Mouse (Mus musculus): ENCODE data around the gene Anpep.
"Not testable (repeated sequence)": the region's sequence is repeated elsewhere in the genome, so short reads cannot be mapped to it uniquely, and the experiment has no call there.

The Anpep gene

DNA sequence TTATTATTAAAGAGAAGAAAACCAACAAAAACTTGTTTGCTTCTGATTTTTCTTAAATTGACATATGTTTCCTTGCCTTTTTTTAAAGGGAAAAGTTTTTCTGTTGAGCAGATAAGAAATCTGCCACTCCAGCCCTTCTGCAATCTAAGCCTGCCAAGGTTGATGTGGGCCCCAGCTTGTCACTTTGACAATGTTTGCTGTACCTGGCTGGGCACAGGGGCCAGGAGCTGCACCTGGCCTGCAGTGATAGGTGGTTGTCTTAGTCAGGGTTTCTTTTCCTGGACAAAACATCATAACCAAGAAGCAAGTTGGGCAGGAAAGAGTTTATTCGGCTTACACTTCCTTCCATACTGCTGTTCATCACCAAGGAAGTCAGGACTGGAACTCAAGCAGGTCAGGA, 47.5 kb downstream of the Anpep start:
- DNase-seq (ENCODE audit: low read depth in 1 of 2, low spot score in 2 of 2): no peak

DNA sequence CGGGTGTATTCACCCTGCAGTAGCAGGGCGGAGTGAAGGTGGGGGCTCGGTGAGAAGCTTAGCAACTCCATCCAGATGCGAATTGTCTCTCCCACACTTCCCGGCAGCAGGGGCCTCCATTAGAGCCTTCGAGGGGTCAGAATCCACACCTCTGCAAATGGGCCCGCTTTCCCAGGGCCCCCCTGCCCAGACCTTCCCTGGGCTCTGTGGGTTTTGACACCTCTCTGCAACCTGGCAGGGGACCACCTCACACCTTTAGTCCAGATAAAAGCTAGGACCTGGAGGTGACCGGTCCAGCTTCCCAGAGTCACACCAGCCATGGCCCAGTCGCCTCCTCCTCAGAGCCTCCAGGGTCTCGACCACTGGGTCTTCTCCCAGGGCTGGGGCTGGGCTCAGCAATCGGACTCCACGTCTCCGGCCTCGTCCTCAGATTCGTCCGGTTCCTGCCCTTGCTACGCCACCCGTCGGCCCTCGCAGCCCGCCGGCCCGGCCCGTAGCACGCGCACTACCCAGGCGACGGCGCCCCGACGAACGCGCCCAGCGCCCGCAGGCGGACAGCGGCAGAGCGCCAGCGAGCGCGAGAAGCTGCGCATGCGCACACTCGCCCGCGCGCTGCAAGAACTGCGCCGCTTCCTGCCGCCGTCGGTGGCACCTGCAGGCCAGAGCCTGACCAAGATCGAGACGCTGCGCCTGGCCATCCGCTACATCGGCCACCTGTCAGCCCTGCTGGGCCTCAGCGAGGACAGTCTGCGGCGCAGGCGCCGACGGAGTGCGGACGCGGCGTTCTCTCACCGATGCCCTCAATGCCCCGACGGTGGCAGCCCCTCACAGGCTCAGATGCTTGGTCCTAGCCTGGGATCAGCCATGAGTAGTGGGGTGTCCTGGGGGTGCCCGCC, 50.0 kb downstream of the Anpep start, which contains the start of gene Mesp2:
Gene Mesp2, plus strand, starts transcription at position 117 of the 896 bp plus-strand sequence.
- peak in 1 of 2 experiments; percentile 32 for DNase-seq (ENCODE audit: low read depth in 1 of 2, low spot score in 2 of 2)

DNA sequence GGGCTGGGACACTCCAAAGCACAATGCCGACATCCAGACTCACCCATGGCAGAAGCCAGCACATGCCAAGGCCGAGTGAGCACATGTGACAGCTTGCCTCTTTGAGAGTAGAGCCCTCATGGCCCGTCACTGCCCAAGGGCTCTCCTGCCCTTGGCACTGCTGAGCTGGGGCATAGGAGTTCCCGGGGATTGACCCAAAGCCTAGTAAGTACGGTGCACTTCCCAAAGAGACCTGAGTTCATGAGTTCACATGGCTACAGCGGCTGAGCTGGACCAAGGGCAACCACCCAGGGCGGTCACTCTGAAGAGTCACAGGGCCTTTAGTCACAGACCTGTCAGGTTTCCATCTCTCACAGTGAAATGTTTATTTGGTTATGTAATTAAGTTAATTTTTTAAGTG, 52.3 kb downstream of the Anpep start:
- DNase-seq (ENCODE audit: low read depth in 1 of 2, low spot score in 2 of 2): no peak

DNA sequence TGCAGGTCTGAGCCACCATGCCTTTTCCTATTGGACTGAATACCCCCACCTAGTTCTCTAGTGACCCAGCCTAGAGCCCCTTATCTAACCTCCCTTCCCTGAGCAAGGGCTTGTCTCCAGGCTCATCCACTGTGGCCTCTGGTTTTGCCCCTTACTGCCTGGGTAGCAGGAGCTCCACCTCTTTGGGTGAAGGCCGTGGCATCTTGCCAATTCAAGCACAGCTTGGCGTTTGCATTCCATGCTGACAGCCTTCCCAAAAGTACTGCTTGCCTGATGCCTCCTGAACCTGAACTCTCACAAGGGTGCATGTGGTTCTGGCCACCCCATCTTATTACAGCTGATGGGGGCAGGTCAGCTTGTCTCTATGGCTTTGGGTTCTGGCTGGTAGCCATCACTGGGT, 57.0 kb downstream of the Anpep start:
- no peak for DNase-seq (ENCODE audit: low read depth in 1 of 2, low spot score in 2 of 2)

DNA sequence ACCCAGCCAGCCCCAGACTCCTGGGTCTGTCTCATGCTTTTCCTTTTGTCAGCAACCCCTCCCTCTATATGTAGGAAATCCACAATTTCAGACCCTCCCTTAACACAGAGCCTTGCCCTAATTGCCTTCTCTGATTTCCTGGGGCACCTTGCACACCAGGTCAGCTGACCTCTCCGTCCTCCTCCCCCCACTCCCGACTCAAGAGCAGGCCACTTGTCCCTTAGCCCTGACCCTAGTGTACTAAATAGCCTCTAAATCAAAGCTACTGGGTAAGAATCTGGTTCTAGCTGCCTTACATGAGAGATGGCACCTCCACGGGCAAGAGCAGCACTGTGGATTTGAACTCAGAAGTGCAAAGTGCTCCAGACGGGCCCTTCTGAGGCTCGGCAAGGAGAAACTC, 58.8 kb downstream of the Anpep start:
- DNase-seq (ENCODE audit: low read depth in 1 of 2, low spot score in 2 of 2): no peak

DNA sequence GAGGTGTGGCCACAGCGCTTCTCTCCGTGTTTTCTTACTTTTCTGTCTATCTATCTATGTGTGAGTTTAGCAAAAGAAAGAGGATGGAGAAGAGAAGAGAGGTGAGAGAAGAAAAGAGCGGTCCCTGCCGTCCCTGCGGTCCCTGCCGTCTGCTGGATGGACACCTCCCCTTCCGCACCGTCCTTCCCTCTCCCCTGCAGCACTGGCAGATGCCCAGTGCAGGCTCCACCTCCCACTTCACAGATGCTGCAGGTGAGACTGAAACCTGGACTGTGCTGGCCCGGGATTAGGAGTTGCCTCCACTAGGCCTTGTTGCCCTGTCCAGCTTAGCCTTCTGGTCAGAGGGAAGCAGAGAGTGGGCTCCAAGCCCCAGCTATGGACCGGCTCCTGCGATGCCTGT, 59.5 kb downstream of the Anpep start:
- DNase-seq (ENCODE audit: low read depth in 1 of 2, low spot score in 2 of 2): no peak

DNA sequence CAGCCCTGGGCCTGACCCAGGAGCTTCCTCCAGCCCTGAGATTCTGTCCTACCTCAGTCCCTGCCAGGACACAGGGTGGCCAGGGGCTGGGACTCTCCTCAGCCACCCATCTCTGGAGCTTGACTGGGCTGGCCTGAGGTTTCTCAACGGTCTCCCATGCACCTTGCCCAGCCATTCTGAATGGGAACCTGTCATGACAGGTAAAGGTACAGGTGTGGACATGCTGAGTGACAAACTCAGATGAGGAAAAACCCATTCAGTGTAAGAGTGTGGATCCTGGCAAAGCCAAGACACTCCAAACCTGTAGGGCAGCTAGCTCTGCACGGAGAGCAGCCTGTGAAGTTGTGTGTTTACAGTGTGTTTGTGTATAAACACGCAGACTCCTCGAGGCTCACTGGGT, 60.5 kb downstream of the Anpep start:
- DNase-seq (ENCODE audit: low read depth in 1 of 2, low spot score in 2 of 2): no peak

DNA sequence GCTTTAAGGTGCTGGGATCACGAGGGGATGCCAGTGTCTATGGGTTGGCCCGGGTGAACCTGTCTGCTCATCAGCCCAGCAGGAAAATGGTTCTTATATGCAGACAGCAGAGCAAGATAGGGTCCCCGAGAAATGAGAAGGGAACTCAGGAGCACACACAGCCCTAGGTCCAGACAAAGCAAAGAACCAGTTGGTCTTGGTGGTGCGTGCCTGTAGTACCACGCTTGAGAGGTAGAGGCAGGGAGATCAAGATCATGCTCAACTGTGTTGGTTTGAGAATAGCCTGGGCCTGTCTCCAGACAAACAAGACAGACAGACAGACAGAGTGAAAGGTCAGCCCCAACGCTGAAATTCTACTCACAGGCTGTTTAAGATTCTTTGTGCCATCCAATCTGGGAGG, 61.4 kb downstream of the Anpep start:
- DNase-seq (ENCODE audit: low read depth in 1 of 2, low spot score in 2 of 2): no peak

DNA sequence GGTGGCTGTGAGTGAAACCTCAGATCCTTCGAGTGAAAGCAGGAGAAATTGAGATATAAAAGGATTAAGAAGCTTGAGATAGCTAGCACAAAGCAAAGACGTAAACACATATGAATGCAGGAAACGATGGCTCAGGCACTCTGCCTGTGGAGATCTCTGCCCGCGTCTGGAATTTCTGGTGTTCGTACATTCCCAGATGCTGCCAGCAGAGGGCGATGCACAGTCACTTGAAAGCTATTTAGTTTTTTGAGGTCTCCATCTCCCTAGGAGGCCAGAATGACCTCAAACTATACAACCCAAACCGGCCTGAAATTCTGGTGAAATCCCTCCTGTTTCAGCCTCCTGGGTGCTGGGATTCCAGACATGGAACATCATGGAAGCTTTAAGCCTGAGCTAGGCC, 61.8 kb downstream of the Anpep start:
- DNase-seq (ENCODE audit: low read depth in 1 of 2, low spot score in 2 of 2): peak in 1 of 2 experiments; percentile 55

DNA sequence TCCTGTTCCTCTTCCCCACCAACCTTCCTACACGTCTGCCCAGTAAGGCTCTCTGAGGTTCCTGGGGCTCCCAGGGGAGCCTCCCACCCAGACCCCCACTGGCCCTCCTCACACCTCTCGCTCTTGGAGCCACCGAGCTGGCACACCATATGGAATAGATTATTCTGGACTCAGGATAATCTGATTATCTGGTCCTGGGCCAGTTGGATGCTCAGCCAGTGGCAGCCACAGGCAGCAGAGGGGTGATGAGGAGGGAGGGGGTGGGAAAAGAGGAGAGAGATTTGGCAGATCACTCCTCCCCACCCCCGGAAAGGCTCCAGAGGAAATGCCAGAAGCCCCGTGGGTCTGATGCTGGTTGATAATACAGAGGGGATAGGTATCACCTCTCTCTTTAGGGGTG, 62.3 kb downstream of the Anpep start:
- no peak for DNase-seq (ENCODE audit: low read depth in 1 of 2, low spot score in 2 of 2)

DNA sequence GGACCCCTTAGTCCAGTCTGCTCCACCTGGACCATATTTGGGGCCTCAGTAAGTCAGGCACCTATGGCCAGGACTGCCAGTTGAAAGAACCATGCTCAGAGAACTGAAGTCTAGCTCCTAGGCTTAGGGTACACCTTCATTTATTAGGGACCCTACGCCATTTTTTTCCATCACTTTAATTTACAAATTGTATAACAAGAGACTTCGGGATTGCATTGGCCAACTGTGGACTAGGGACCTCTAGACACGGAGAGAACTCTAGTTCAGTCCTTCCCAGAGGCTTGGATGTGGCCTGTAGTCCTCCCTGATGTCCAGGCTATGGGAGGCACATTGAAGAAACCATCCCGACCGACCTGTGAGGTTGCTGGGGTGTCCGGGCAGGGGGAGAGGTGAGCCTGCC, 67.2 kb downstream of the Anpep start, which contains the start of gene Mesp1:
Gene Mesp1, minus strand, starts transcription at position 101 of the 400 bp plus-strand sequence.
- DNase-seq (ENCODE audit: low read depth in 1 of 2, low spot score in 2 of 2): no peak

DNA sequence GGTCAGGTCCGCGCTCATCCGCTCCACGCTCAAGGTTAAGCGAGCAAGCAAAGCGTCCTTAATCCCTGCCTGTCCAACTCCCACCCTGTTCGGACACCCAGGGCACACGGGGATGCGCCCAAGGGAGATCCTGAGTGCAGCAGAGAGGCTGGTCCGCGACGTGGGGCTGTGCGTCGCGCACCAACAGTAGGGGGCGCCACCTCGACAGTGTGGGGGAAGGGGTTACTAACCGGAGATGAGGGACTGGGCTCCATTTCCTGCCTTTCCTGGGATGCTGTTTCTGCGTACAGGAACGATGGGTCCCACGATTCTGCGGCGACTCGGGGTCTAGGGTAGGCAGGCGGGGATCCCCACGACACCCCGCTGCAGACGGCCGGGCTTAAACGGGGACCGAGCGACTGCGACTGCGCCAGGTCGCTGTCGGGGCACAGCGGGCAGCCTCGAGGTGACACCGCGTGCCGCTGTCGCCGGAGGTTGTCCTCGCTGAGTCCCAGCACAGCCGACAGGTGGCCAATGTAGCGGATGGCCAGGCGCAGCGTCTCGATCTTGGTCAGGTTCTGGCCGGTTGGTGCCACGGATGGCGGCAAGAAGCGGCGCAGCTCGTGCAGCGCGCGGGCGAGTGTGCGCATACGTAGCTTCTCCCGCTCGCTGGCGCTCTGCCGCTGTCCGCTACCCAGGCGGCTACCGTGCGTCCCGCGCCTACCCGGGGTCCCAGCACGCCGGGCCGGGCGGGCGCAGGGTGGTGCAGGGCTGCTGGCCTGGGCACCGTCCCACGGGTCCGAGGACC, 68.0 kb downstream of the Anpep start:
- DNase-seq (ENCODE audit: low read depth in 1 of 2, low spot score in 2 of 2): no peak

DNA sequence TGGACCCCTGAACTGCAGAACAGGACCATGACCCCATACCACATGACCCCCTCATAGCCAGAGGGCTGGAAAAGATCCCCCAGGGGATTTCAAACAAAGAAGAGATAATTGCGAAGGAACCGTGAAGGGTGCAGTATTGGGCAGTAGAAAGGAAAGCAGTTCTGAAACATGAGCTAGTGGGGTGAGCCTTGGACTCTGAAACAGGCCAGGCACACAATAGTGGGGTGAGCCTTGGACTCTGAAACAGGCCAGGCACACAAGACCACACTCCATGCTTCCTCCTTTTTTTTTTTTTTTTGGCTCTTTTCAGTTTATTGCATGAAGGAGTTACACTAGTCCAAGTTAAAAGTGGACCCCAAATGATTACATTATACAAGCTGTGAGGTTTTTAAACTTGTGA, 71.0 kb downstream of the Anpep start:
- not testable (repeated sequence) for DNase-seq (ENCODE audit: low read depth in 1 of 2, low spot score in 2 of 2)

DNA sequence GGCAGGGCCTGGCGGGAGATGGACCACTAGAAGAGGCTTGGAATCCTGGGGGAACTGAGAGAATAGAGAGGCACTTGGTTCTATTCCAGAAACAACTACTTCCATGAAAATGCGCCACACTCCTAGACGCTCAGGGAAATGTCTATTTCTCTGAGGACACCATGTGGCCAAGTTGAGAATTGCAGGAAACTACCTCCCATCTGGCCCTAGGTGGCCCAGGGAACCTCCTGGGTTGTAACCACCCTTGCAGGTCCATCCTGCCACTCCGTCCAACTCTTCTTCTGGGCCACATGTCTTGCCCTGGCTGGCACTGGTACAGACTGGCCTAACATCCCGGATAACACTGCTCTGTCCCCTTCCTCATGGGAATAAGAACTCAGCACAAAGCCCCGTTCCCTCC, 74.6 kb downstream of the Anpep start:
- DNase-seq (ENCODE audit: low read depth in 1 of 2, low spot score in 2 of 2): peak in 1 of 2 experiments; percentile 25

DNA sequence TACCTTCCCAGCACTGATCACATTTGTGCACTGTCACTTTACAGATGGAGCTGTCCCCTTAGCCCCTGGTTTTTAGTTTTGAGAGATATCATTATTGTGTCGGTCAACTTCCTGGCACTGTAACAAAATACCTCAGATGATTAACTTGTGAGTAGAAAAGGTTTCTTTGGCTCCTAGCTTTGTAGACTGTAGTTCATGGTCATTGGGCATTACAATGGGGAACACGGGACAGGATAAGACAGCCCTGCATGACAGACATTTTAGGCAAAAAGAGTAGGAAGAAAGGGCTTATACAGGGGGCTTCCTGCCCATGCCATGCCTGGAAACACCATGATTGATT, 78.4 kb downstream of the Anpep start:
- no peak for DNase-seq (ENCODE audit: low read depth in 1 of 2, low spot score in 2 of 2)

DNA sequence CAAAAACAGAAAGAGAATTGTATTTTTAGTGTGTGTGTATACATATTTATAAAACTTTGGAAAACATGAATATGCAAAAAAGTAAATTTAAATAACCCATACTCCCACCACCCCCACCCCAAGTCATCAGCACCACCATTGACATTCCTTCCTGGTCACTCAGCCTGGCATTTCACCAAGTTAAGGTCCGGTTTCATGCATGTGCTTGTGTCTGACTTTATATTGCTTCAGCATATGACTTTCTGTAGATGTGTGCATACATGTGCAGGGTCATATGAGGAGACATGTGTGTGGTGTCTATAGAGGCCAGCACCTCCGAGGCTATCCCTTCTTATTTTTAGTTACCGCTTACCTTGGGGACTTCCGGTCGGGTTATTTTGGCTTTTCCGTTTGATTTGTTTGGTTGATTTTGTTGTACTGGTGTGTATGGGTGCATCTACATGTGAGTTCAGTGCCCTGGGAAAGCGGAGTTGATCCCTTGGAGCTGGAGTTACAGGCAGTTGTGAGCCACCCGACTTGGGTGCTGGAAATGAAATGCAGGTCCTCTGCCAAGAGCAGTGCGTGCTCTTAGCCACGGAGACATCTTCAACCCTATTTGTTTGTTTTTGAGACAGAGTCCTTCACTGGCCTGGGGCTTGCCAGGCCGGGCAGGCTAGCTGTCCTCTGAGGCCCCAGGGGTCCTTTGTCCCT, 78.9 kb downstream of the Anpep start:
- no peak for DNase-seq (ENCODE audit: low read depth in 1 of 2, low spot score in 2 of 2)

DNA sequence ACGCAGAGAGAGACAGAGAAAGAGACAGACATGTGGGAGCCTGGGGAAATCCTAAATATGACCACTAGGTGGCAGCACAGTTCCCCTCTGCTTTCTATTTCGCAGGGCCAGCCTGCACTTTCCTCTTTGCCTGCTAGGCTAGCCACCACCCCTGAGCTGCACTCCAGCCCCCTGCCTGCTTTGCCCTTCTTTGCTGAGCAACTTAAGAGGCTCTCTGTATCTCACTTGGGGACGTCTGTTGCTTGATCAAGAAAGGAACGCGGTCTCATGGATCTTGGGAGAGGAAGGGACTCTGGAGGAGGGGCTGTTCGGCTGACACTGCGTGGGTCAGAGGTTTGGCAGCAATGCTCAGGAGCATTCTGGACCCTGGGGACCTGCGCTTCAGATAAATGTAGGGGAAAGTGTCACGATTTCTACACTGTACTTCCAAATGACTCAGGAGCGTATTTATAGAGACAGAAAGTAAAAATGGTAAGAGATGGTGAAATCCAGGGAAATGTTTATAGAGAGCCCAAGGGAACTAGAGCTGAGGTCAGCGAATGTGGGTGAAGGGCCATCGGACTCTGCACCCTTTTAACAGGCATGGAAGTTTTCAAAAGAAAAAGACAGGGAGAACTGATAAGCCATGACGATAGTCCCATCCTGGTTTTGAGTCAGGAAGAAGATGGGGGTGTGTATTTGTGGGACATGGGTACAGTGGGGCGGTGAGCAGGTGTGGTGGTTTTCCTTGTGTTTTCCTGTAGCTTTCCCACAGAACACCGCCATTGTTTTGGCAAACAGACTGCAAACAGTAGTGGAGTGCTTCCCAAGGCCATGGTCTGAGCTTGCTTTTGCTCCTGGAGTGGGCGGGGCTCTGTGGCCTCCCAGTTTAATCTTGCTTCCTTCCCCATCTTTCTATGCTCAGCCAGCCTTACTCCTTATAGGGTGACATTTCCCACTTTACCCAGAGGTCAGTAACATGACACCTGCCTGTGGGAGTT, 79.9 kb downstream of the Anpep start:
- peak; percentile 29 to 63 for DNase-seq (ENCODE audit: low read depth in 1 of 2, low spot score in 2 of 2)

Measured in monocyte, adult 2 months (primary cell).